Mouse (Mus musculus) mesoderm, embryonic 11.5 days (tissue): ENCODE results near the gene Gpr45.

Experiments used
- DNase-seq: peaks from one replicate; pipeline ENCODE4 v3.0.0-alpha.2; 2012; ENCODE audit warnings: low read depth, low spot score

Gpr45 gene

GRCm38 (mm10) chr1:43046990-43047389 is 94.3 kb downstream of the Gpr45 start:
- no peak for DNase-seq

- no peak for DNase-seq
Observed at GRCm38 (mm10) chr1:43047811-43048210, 95.1 kb downstream of the Gpr45 start.

- no peak for DNase-seq
Observed at GRCm38 (mm10) chr1:43051903-43052302, 99.2 kb downstream of the Gpr45 start.

DNA sequence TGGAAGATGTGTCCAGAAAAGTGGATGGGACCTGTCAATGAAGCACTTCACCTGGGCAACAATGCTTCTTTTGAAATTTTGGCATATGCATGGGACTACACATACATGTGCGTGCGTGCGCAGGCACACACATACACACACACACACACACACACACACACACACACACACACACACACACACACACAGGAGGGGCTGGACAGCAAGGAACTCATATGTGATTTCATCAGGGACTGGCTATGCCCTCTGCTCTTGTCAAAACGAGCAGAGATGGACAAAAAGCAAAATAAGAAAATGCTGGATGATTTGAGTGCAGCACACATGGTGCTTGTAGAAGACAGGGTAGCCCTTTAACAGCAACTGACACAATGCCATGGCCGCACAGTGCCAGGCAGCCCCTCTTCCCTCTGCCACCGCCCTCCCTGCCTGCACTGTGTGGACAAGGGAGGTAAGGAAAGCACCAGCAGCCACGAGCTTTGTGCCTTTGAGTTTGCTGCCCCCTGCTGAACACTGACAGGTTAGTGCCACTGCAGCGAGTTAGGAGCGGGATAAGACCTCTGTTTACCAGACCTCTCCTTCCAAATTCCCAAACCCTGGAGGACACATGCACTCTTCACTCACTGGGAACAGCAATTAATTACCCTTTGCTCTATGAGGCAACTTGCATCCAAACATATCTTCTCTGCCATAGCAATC is 113.1 kb downstream of the Gpr45 start:
- DNase-seq = peak; percentile 79

GRCm38 (mm10) chr1:43066573-43066972 is 113.9 kb downstream of the Gpr45 start:
- DNase-seq = no peak

DNA sequence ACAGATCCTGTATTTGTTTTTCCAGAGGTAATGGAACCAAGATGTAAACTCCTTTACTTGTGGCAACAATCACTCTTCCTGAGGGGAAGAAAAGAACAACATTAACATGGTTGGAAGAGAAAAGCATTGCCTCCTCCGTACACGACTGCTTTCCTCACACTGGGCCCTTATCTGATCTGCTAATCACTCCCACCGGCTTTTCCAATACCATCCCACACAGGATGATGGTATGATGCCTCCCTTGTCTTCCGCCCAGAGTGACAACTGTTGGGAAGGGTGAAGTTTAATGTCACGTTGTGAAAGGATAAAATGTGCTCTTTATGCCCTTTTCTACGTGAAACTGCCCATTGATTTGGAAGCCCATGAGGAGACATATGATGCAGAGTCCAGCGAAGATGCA is 114.9 kb downstream of the Gpr45 start:
- no peak for DNase-seq

- DNase-seq = no peak
Observed at GRCm38 (mm10) chr1:43070726-43071125, 118.1 kb downstream of the Gpr45 start.

GRCm38 (mm10) chr1:43072028-43072427 is 119.4 kb downstream of the Gpr45 start:
- no peak for DNase-seq

GRCm38 (mm10) chr1:43072561-43072960 is 119.9 kb downstream of the Gpr45 start:
- DNase-seq = no peak

DNA sequence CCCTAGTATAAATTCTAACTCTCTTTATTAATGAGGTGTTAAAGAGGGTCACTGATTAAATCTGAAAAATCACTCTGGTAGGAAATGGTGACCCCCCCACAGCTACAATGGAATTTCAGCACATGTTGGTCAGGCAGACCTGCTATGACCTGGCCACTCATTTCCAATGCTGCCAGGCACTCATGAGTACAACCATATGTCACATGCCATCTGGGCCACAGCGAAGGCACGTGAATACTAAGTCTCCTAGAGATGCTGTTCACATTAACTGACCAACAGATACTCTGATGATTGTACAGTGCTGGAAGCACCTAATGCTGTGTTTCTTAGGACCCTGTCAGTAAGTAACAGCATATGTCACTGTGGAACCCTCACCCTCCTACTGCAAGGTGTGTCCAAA is 122.1 kb downstream of the Gpr45 start:
- DNase-seq = no peak

GRCm38 (mm10) chr1:43078124-43078523 is 125.5 kb downstream of the Gpr45 start:
- no peak for DNase-seq

DNA sequence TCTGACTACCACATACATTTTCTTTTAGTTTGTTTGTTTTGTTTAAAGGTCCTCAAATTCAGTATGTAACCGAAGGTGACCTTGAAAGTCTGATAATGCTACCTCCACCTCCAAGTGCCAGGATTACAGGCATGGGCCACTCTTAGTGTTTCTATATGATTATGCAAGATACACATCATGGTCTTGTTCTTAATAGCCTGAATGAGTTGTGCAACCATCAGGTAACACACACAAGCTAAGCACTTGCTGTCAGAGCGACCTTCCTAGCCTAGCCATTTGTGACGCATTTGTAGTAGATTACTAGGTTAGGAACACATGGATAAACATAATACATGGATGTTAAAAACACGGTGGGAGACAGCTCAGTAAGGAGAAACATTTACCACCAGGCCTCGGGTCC is 130.3 kb downstream of the Gpr45 start:
- no peak for DNase-seq
